Mouse (Mus musculus): Measurements from ENCODE around the gene 3110009E18Rik.

DNA sequence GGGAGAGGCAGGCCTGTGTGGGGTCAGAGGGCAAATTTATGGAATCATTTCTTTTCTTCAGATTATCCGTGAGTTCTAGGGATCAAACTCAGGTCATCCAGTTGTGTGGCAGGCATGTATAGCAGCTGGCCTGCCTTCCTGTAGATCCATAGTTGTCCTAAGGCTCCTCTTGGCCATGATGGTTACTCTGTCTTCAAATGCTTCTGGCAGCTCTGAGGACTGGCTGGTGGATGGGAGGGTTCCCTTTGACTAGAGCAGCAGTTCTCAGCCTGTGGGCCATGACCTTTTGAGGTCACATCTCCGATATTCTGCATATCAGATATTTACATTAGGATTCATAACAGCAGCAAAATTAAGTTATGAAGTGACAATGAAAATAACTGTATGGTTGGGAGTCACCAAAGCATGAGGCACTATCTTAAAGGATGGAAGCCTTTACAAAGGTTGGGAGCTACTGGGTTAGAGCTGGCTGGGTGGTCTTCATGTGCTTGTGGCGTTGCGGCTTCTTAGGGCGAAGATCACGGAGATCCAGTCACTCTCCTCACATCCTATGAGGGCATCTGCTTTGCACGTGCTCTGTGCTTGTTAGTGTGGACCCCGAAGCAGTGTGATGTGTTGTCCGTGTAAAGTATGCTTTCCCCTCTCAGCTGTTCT, 37.6 kb downstream of the 3110009E18Rik start:
- TF ChIP-seq CTCF (IDR thresholded peaks at IDR 0.05; ENCODE audit: low read depth) (no peak), EP300 (IDR thresholded peaks at IDR 0.05; ENCODE audit: low read depth) (no peak)

All from liver, embryonic 14.5 days (tissue).